Mouse (Mus musculus): ENCODE results near the gene Itm2b.

DNA sequence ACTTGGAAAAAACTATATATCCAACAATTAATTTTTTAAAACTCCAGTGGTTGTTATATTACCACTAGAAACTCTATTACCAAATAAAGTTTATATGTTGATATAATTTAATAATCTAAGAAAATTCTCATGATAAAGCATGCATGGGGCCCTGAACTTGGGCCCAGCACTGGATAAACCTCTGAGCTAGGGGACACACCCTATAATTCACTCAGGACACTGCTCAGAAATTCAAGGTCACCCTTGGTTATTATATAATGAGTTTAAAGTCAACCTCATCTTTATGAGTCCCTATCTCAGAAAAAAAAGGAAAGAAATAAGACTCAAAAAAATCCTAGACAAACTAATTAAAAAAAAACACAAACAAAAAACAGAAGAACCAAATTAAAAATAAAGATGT is 68.2 kb downstream of the Itm2b start:
- TF ChIP-seq CTCF (IDR thresholded peaks at IDR 0.05; ENCODE audit: low read depth, low read length) (no peak), EP300 (IDR thresholded peaks at IDR 0.05; ENCODE audit: insufficient read depth, low read depth, low read length) (no peak), POLR2A (IDR thresholded peaks at IDR 0.05; ENCODE audit: insufficient read depth, low read length) (no peak)

Measured in ES-Bruce4 (cell line).